Mouse (Mus musculus) monocyte, adult 5-6 weeks (primary cell): ENCODE data around the gene Nt5c2. TPM values are rescaled to one million over a fixed set of nuclear protein-coding genes. Genes with fewer than 3 reads are reported as not detected.
"Not testable (repeated sequence)": the region's sequence is repeated elsewhere in the genome, so short reads cannot be mapped to it uniquely, and the experiment has no call there.

Experiments used
- ATAC-seq: fragments of 153-309, 156-312 bp; replicated peaks from 2 replicates; pipeline ENCODE4 v1.8.0; 2017; ENCODE audit warnings: mild to moderate bottlenecking; ENCODE audit not compliant: low TSS enrichment, insufficient number of reproducible peaks, severe bottlenecking, poor library complexity, low FRiP score
- total RNA-seq: library from RNA; stranded (forward); fragments of 200-1000, 200-491, 200-594 nt; gene quantifications from 3 replicates; pipeline ENCODE4 v1.2.3, GENCODE M21; 2017

The Nt5c2 gene
- total RNA-seq, 1 experiment from 2014 or later: 63.8 TPM

DNA sequence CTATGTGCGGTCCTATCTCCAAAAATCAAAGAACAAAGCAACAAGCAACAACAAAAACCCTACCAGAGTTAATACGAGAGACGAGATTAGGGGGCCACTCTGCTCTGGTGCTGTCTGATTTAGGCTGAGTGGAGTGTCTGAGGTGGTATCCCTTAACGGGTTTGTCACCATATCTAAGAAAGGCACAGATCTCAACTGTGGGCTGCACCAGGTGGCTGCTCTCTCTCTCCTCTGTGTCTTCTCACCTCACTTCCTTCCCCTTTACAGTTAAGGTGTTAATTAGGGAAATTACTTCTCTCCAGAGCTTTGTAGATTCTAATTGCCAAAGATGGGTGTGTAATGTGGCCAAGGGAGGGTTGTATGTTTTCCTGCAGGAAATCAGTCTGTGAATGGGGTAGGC lies 7.8 kb upstream of the Nt5c2 start:
- ATAC-seq: no peak

DNA sequence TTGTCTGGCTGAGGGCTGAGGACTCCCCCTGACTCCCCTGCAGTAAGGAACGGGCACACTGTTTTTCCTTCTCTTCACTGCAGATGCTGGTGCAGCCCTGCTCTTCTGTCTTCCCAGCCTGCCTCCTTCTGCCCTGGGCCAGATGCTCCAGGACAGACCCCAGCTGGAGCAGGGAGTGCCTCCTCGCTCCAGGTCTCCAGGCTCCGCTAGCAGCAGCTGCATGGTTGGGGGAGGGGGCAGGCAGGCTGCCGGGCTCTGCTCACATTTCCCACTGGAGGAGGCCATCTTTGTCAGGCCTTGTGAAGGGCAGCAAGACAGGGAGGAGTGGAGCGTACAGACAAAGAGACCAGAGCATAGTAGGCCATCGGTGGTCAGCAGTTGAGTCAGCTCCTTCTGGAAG lies 4.4 kb upstream of the Nt5c2 start:
- ATAC-seq: no peak

DNA sequence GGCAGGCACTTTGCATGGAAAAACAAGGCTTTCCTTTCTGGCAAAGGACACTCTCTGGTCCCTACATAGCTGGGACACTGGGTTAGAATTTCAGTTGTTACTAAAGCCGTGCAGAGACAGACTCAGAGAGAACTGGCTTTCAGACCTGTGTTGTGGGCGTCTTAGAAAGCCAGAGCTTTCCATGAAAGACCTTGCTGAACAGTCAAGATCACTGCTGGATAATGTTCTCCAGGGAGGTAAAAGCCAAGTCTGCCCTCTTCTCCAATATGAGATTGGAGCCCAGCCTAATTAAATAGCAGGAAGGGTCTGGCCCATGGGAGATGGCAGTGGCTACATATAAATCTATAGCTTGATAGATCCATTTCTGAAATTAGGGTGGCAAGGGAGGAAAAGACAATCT lies 3.4 kb upstream of the Nt5c2 start:
- no peak for ATAC-seq

DNA sequence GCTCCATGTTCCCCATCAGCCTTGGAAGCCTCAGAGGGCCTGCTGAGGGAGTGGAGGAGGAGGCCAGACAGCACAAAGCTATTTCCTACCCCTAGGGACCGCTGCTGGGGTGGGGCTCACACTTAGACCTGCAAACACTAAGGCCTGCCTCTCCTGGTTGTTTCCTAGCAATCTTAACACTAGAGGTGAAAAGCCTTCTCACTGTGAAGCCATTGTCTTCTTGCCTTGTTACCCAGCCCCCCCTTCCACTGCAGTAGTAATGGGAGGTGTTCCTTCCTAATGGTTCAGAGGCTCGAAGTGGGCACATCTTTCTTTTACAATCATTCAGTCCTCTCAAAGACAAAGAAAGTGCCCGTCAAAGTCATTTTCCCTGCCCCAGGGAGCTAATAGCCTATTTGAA lies 2.9 kb upstream of the Nt5c2 start:
- ATAC-seq: no peak

DNA sequence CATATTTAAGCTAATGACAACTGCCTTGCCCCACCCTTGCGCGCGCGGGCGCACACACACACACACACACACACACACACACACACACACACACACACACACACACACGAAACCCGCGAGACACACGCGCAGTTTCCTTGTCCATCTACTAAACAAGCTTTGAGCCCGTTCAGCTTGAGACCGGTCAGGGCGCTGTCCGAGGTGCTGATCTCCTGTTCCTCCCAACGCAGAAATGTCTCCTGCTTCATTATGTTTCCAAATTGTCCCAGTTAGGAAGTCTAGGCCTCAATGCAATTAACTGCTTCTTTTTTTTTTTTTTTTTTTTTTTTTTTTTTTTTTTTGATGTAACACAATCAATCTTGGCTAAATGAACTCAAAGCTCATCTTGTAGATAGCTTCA lies 1.5 kb upstream of the Nt5c2 start:
- no peak for ATAC-seq

DNA sequence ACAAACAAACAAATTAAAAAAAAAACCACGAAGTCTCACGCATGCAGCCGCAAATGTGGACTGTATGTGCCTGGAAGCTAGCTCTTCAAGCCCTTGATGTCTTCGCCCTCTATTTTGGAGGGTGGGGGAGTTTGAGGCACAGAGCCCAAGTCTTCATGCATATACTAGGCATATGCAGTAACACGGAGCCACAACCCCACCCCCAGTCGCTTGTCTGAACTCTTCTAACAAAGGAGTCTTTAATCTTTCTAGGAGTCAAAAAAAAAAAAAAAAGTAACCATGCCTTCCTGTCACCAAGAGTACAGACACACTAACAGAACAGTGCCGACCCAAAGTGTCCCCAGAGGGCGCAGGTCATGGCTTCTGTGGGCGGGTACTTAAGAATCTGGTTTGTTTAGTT lies 1.0 kb upstream of the Nt5c2 start:
- ATAC-seq: no peak

DNA sequence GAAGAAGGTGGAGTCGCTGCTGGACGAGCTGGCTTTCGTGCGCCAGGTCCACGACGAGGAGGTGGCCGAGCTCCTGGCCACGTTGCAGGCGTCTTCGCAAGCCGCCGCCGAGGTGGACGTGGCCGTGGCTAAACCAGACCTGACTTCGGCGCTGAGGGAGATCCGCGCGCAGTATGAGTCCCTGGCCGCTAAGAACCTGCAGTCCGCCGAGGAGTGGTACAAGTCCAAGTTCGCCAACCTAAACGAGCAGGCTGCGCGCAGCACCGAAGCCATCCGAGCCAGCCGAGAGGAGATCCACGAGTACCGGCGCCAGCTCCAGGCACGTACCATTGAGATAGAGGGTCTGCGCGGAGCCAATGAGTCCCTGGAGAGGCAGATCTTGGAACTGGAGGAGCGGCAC lies 443 bp upstream of the Nt5c2 start:
- no peak for ATAC-seq

DNA sequence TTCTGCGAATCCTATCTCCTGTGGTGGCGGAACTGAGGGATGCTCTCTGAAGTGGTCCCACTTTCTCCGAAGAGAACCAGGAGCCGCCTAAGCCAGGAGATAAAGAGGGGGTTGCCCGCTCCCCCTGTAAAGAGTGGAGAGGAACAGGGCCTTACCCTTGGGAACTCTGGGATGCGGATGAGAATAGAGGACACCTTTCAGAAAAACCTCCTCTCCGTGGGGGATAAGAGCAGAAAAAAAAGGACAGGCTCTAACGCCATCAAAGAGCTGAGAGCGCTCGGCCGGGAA lies 850 bp downstream of the Nt5c2 start:
- ATAC-seq: no peak

DNA sequence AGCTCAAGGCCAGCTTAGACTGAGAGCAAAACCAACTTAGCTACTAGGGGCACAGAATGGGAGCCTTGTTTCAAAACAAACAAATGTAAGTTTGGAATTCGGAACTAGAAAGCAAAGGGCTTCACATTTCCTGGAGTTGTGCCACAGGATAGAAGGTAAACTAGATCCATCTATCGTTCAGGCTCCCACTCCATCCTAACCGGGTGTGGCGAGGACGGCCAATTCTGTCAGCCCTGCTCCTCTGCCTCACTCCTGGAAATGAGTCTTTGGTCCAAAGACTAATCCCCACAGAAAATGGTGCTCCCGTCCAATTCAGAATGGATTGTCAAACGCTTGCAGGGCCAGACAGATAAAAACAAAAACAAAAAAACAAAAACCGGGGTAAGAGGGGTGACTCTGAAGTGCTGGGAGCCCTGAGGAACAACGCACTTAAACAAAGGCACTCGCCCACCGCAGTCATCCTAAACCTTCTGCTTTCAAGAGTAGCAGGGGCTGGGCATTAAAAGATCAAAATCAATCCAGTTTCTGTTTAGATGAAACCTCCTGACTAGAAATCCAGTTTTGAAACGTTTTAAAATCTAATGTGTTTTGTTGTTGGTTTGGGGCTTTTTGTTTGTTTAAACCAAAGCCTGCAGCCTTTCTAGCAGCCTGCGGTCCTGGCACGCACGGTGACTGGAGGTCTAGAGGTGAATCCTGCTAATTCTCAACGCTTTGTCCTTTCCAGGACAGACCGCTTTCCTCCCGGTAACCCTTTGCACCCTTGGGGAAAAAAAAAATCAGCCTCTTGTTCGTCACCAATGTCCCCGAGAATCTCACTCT lies 1.4 kb downstream of the Nt5c2 start:
- no peak for ATAC-seq

DNA sequence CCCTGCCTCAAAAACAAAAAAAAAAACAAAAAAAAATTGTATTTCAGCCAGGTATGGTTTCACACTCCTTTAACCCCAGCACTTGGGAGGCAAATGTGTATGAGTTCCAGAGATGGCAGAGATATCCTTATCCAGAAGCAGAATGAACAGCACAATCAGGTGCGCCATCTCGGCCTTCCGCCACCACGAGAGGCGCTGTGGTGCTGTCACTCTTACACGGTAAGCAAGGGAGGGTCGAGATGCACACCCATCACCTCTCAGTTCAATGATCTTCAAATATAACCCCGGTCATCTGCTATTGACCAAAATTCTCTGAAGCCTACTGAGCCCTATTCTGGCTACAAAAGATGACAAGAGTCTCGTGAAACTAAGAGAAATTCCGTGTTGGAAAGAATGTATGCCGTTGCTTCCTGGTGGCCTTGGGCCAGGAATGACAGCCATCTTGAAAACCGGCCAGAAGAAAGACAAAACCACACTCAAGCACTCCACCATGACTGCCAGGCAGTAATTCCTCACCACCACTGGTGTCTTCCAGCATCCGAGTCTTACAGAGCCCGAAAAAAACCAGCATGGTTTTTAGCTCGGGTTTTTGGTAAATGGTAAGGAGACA lies 2.3 kb downstream of the Nt5c2 start:
- ATAC-seq: no peak

DNA sequence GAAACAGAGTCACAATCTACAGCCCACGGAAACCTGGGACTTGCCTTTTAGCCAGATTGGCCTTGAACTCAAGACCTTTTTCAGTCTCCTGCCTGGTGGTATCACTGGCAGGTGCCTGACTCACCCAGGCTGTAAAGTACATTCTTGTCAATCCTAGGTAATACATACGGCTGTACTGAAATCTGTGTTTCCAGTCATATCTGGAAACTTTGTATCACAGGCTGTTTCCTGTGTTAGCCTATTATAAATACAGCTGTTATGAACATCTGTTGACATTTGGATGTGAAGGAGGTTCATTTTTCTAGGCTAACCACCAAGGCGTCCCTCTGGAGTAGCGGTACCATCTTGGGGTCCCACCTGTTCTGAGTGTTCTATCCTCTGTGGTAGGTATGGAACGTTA lies 5.0 kb downstream of the Nt5c2 start:
- no peak for ATAC-seq

DNA sequence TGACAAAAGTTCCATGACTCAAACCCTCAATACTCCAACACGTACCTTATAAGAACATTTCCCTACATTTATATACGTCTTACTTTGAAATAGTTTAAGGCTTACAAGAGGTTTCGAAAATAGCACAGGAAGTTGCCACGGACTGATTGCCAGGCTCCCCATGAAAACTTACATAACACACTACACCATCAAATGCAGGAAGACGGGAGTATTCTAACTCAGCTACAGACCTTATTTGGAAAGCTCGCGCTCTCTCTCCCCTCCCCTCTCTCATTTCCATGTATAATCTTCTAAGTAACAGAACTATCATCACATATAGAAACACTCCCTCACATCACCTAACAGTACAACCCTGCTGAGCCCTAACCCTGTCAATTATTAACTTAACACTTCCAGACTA lies 5.5 kb downstream of the Nt5c2 start:
- ATAC-seq: no peak

DNA sequence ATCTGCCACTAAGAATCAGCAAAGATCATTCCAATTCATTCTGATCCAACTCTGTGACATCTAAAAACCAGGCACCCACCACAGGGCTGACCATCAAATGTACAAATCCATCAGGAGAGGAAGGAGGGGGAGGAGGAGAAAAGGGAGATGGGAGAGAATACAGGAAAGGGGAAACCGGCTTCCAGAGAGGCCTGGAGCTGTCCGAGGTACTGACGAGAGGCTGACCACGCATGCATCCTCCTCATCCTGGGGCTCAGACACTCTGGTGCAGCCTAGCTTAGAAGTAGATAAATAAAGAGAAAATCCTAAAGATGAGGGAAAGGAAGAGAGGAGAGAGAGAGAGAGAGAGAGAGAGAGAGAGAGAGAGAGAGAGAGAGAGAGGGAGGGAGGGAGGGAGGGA lies 8.6 kb downstream of the Nt5c2 start:
- ATAC-seq: no peak

DNA sequence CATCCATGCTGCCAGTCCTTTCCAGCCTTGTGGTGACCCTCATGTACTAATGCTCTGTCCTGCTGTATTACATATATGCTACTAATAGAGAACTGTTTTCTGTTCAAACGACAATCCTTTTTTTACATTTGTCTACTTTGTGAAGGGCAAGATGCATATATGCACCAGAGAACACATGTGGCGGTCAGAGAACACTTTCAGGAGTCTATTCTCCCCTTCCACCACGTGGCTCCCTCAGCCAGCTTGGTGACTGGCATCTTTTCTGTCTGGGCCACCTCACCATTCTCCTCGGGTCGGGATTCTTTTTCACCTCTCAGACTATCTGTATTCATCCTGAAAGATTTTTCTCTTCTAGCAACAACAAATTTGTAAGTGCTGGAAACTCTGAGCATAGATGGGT lies 9.1 kb downstream of the Nt5c2 start:
- no peak for ATAC-seq

DNA sequence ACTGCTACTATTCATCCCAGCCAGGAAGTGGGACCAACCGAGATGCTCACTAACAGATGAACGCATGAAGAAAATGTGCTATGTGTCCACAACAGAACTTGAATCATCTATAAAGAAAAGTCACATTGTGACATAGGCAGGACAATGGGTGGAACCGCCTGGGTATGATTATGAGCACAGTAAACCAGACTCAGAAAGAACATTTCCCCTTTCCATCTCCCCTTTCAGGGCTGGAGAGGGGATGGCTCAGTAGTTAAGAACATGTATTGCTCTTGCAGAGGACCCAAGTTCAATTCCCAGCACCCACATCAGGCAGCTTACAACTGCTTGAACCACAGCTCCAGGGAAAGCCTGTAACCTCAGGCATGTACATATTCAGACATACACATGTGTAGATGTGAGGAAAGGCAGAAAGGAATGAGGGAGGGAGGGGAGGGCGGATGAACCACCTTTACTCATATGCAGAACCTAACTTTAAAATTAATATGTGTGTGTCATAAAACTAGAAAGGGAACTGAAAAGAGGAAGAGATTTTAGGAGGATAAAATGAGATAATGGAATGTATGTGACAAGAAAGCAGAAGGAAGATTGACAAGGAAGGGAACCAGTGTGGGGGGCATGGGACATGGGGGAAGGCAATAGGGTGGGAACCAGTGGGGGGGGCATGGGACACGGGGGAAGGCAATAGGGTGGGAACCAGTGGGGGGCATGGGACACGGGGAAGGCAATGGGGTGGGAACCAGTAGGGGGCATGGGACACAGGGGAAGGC lies 11.0 kb downstream of the Nt5c2 start:
- peak; percentile 36; the same call in 1 of the 2 replicates for ATAC-seq

DNA sequence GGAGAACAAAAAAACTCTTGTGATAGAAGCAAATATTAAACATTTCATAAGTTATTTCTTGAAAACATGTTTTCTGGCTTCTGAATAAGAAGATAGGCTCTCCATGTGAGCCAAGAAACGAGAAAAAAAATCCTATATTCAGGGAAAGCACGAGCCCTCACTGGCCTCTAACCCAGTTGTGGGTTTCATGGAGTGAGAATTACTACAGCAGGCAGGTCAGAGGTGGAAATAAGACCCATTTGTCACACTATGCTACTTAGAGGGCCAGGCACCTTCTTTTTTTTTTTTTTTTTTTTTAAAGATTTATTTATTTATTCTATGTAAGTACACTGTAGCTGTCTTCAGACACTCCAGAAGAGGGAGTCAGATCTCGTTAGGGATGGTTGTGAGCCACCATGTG lies 14.6 kb downstream of the Nt5c2 start:
- not testable (repeated sequence) for ATAC-seq

DNA sequence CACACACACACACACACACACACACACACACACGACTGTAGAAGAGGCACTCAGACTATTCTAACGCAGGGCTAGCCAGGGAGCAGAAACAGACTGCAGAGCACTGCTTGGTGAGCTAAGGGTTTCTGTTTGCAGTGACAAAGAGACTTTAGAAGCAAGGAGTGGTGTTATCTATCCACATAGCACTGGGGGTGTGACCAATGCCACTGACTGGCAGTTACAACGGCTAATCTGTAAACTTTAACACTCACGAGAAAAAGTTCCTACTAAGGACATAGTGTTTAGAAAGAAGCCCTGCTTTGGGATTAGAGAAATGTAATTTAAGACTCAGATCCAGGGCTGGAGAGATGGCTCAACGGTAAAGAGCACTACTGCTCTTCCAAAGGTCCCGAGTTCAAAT lies 15.2 kb downstream of the Nt5c2 start:
- ATAC-seq: no peak

DNA sequence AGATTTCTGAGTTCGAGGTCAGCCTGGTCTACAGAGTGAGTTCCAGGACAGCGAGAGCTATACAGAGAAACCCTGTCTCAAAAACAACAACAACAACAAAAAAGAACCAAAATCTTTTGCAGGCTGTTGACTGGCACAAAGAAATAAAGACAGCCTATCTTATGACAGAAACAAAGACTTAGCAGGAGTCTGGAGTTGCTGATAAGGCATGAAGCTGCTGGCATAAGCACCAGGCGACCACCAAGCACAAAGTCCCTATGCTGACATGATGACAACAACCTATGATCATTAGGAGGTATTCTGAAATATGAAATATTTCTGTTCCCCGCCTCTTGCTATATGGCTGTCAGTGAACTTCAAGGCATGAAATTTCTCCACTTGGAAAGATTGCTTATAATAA lies 16.0 kb downstream of the Nt5c2 start:
- ATAC-seq: no peak

DNA sequence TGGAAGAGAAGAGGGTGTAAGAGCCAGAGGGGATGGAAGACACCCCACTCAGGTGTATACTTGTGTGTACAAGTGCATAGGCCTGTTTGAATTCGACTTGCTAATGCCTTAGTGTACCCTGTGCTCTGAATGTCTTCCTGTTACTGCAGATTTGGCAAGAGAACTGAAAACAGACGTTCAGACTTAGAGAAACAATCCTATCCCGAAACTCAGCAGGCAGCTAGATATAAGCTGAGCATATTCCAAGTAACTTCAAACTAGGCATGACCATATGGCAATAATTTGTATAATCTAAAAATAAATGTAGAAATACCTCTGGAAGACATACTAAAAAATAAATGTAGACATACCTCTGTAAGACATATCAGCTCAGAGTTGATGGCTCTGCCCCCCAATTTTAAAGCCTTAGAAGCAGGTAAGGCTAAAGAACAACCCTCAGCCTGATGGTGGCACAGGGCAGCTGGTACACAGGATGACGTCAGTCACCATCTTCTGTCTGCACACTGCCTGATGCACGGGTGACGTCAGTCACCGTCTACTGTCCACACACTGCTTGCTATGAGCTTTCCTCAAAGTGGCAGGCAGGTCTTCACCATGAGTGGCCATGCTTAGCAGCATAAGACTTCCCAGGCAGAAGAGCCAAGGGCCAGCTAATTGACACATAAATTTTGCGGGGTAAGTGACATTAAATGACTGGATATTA lies 16.6 kb downstream of the Nt5c2 start:
- no peak for ATAC-seq

DNA sequence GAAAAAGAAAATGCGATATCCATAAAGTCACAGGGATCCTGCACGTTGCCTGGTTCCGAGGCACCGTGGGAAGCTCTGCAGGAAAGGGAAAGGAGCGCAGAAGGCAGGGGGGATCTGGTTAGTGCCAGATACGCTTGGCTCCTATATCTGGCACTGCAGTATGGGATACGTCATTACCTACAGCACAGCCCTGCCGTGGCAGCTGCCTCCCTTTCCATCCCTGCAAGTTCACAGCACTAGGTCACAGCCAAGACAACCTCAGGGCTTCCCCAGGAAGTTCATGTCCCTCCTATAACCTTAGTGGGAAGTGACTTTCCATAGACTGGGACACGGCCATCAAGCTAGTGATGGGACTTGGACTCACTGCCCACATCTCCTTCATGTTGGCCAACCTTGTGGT lies 18.9 kb downstream of the Nt5c2 start:
- ATAC-seq: no peak
